Mouse (Mus musculus): ENCODE data around the gene Nop56. TPM values are rescaled to one million over a fixed set of nuclear protein-coding genes. Genes with fewer than 3 reads are reported as not detected.

Gene Nop56
- 212 and 238 TPM in 2 replicates for polyA plus RNA-seq (2012; rRNA removed)

DNA sequence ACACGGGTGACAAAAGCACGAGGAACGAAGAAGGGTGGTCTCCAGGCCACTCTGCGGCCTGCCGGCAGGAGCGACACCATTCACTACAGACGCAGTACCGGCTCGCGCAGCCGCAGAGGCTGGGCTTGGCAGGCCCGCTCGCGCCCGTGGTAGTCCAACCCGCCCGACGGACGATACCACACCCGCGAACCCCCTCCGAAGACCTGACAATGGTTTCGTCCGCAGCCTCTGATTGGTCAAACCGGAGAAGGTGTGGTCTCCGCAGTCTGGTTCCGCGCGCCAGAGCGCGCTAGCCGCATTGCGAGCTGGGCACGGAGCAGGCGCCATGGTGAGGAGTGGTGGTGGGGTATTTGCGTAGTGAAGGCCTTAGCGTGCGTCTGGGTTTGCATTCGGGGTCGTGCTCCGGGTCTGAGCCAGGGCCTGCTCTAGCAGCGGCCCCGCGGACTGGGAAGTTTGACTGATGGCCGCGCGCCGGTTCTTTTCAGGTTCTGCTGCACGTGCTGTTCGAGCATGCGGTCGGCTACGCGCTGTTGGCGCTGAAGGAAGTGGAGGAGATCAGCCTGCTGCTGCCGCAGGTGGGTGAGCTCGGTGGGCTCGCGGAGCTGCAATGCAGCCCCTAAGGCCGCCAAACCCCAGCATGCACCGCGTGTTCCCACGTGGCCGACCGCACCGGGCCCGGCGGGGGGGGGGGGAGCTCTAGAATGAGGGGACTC is at the start of gene Nop56:
TSS of gene Nop56 (plus strand) at position 282 of the 713 bp plus-strand sequence.

DNA sequence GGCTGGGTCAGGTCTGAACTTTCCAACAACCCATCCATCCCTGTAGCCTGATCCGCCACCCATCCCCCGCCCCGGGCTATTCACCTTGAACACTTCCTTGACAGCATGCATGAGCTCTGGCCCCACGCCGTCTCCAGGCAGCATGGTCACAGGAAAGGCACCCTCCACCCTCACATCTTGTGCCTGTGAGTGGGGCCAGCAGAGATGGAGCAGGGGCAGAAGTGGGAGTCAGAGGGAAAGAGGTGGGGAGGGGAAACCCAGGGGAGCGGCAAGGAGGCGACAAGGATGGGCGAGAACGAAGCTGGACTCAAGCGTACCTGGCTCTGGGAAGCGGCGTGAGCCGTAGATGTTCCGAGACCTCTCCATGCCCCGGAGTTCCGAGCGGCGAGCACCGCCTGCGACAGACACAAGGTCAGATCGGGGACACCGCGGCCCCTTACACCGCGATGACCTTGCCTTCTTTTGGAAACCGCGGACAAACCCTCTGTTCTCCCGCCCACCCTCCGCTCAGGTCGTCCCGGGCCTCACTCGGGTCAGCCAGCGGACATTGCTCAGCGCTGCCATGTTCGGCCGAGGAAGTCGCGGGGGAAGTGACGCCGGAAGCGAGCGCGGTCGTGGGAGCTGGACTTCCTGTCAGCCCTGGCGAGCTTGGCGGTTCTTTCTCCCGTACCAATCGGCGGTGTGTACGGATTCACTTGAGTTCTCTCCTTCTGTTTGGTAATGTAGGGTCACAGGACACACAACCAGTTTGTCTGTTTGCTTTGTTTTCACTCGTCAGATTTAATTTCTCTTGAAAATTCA is 9.8 kb downstream of the Nop56 start, which contains the start of gene Idh3b:
TSS of gene Idh3b (minus strand) at position 694 of the 801 bp plus-strand sequence.

GRCm38 (mm10) chr2:130294936-130295277 is 20.7 kb downstream of the Nop56 start, which contains the start of gene Ebf4:
TSS of gene Ebf4 (plus strand) at chr2:130295169.

Other genes with a start within 250 kb of the Nop56 start
- not detected in 2 replicates for gene Tgm6, start 162.0 kb upstream of the Nop56 start, polyA plus RNA-seq (2012; rRNA removed)
- 162 and 198 TPM in 2 replicates for gene Snrpb, start 95.0 kb upstream of the Nop56 start, polyA plus RNA-seq (2012; rRNA removed)
- not detected in 2 replicates for gene Tmc2, start 79.2 kb upstream of the Nop56 start, polyA plus RNA-seq (2012; rRNA removed)
- gene Idh3b, start 10.1 kb downstream of the Nop56 start, polyA plus RNA-seq (2012; rRNA removed), result 98.3 and 110 TPM in 2 replicates
- 0.28 and 0.41 TPM in 2 replicates for gene Ebf4, start 20.7 kb downstream of the Nop56 start, polyA plus RNA-seq (2012; rRNA removed)
- 2.1 and 2.8 TPM in 2 replicates for gene Cpxm1, start 123.1 kb downstream of the Nop56 start, polyA plus RNA-seq (2012; rRNA removed)
- gene Gm28372, start 130.8 kb downstream of the Nop56 start, polyA plus RNA-seq (2012; rRNA removed), result not detected in 2 replicates
- not detected in 2 replicates for gene 1700020A23Rik, start 130.8 kb downstream of the Nop56 start, polyA plus RNA-seq (2012; rRNA removed)
- not detected in 2 replicates for gene Tmem239, start 132.0 kb downstream of the Nop56 start, polyA plus RNA-seq (2012; rRNA removed)
- gene Vps16, start 149.9 kb downstream of the Nop56 start, polyA plus RNA-seq (2012; rRNA removed), result 37.3 and 44.0 TPM in 2 replicates
- gene Pced1a, start 150.3 kb downstream of the Nop56 start, polyA plus RNA-seq (2012; rRNA removed), result 5.0 TPM in 2 replicates
- gene Ptpra, start 175.8 kb downstream of the Nop56 start, polyA plus RNA-seq (2012; rRNA removed), result 18.8 and 20.1 TPM in 2 replicates